Mouse (Mus musculus): Measurements from ENCODE around the gene Prim2. TPM values are rescaled to one million over a fixed set of nuclear protein-coding genes. Genes with fewer than 3 reads are reported as not detected.

Prim2 gene
- polyA plus RNA-seq, 1 experiment from 2014 or later: 33.9 TPM

DNA sequence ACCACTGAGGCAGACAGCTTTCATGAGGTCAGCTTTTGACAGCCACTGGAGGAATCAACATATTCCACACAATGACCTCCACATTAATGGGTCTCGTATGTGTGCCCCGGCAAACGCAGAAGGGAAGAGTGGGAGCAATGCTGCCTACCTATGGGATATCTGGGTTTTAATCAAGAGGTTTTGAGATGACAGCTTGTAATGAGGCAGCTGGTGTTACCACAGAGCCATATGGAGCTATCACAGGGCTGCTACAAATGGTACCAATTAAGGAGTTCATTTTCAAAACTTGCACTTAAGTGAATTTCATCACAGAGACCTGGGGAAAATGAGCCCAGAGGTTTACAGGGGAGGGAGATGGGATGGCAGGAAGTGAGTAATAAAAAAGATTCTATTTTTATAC, 209.3 kb downstream of the Prim2 start:
- Histone ChIP-seq H3K27me3 (no peaks in the 10 kb centered on the region), H3K4me1 (no peaks in the 10 kb centered on the region), H3K9ac (no peak overlapping the region), H3K4me2 (no peak overlapping the region), H3K9me3 (no peaks in the 10 kb centered on the region), H3K4me3 (no peak overlapping the region), H3K36me3 (0 out of 2 replicates have a peak, but pooled peaks cover 5% of the 10 kb centered on the region), H3K27ac (no peak overlapping the region)
- no peak for ATAC-seq (ENCODE audit: insufficient number of reproducible peaks, low FRiP score, low TSS enrichment, low read depth)
- WGBS: 57% methylated on average over 3 of the region's 3 CpGs

DNA sequence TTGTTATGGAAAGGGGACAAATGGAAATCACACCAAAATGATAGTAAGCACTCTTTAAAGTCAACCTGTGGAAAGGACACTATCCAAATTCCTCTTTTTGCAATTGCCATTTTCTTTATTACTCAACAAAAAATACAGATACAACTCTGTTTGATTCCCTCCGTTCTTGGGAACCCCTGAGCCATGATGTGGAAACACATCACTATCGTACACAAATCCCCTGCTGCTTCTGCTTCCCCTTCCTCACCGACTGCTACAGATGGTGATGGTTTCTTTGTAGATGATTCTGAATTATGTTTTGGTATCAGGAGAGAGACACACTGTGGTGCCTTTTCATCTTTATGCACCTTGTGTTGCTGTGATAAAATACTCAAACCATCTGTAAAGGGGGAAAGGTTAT, 210.6 kb downstream of the Prim2 start:
- Histone ChIP-seq H3K27ac (no peak overlapping the region), H3K4me2 (no peak overlapping the region), H3K27me3 (no peaks in the 10 kb centered on the region), H3K36me3 (0 out of 2 replicates have a peak, but pooled peaks cover 5% of the 10 kb centered on the region), H3K4me3 (no peak overlapping the region), H3K4me1 (no peaks in the 10 kb centered on the region), H3K9me3 (no peaks in the 10 kb centered on the region), H3K9ac (no peak overlapping the region)
- 85% methylated on average over 3 of the region's 3 CpGs for WGBS
- ATAC-seq (ENCODE audit: insufficient number of reproducible peaks, low FRiP score, low TSS enrichment, low read depth): no peak

- no peak for ATAC-seq (ENCODE audit: insufficient number of reproducible peaks, low FRiP score, low TSS enrichment, low read depth)
- Histone ChIP-seq H3K36me3 (no peaks in the 10 kb centered on the region), H3K9ac (no peak overlapping the region), H3K4me1 (no peaks in the 10 kb centered on the region), H3K27me3 (no peaks in the 10 kb centered on the region), H3K4me3 (no peak overlapping the region), H3K27ac (no peak overlapping the region), H3K9me3 (no peaks in the 10 kb centered on the region), H3K4me2 (no peak overlapping the region)
- 92% methylated on average over 6 of the region's 6 CpGs for whole genome bisulfite sequencing
These were observed 215.3 kb downstream of the Prim2 start for GRCm38 (mm10) chr1:33454251-33454650.

DNA sequence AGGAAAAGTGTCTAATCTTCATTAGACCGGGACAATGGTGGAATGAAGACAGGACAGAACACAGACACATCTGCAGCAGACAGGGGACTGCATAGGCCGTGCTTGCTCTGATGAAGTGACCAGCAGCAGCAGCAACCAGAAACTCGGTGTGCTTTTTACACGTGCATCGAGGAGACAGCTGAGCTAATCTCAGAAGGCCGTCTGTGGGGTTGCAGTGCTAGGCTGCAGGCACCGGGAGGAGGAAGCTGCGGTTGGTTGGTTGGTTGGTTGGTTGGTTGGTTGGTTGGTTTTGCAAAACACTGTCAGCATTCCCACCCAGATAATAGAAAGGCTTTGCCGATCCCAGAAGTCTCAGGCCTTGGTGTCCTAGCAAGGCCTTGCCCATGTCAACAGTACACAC, 216.3 kb downstream of the Prim2 start:
- ATAC-seq (ENCODE audit: insufficient number of reproducible peaks, low FRiP score, low TSS enrichment, low read depth): no peak

DNA sequence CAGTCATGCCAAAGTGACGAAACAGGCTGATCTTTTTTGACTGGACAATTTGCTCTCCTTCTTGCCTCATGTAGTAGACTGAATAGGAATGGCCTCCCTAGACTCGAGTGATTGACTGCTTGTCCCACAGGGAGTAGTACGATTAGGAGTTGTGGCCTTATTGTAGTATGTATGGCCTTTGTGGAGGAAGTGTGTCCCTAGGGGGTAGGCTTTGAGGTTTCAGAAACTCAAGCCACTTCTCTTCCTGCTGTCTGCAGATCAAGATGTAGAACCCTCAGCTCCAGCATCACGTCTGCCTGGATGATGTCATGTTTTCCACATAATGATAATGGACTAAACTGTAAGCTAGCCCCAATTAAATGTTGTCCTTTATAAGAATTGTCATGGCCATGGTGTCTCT, 222.4 kb downstream of the Prim2 start:
- Histone ChIP-seq H3K9ac (no peak overlapping the region), H3K27me3 (no peaks in the 10 kb centered on the region), H3K9me3 (no peaks in the 10 kb centered on the region), H3K4me2 (no peak overlapping the region), H3K36me3 (no peaks in the 10 kb centered on the region), H3K4me1 (no peaks in the 10 kb centered on the region), H3K4me3 (no peak overlapping the region), H3K27ac (no peak overlapping the region)
- ATAC-seq (ENCODE audit: insufficient number of reproducible peaks, low FRiP score, low TSS enrichment, low read depth): no peak
- WGBS: 73% methylated on average over 4 of the region's 4 CpGs

More for the DNA sequence above, 216.3 kb downstream of the Prim2 start:
- Histone ChIP-seq H3K4me2 (no peak overlapping the region), H3K4me1 (no peaks in the 10 kb centered on the region), H3K9me3 (no peaks in the 10 kb centered on the region), H3K27me3 (no peaks in the 10 kb centered on the region), H3K36me3 (no peaks in the 10 kb centered on the region), H3K27ac (no peak overlapping the region), H3K4me3 (no peak overlapping the region), H3K9ac (no peak overlapping the region)
- WGBS: 88% methylated on average over 9 of the region's 9 CpGs

DNA sequence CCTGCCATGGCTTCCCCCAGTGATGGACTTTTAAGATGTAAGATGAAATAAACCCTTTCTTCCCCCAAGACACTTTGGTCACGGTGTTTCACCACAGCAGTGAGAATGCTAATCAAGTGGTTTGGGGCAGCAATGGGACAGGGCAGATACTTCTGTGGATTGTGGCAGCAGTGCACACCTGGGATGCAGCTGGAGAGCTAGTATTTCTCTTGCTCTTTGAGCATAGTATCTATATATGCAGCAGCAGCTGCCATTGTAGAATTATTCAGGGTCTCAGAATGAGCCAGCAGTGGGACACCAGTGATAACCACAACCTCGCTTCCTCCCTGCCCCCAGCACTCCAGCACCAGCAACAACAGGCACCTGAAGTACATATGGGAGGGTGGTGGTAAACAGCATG, 233.4 kb downstream of the Prim2 start:
- H3K4me3 ChIP-seq: no peak overlapping the region
- no peak overlapping the region for H3K27ac ChIP-seq
- no peak overlapping the region for H3K4me2 ChIP-seq
- ATAC-seq (ENCODE audit: insufficient number of reproducible peaks, low FRiP score, low TSS enrichment, low read depth): no peak
- 93% methylated on average over 2 of the region's 2 CpGs for WGBS
- H3K27me3 ChIP-seq: no peaks in the 10 kb centered on the region
- H3K9ac ChIP-seq: no peak overlapping the region
- H3K9me3 ChIP-seq: no peaks in the 10 kb centered on the region
- no peaks in the 10 kb centered on the region for H3K36me3 ChIP-seq
- no peaks in the 10 kb centered on the region for H3K4me1 ChIP-seq

Other genes with a start within 250 kb of the Prim2 start
- 34.8 and 36.2 TPM in 2 replicates for gene Rab23, start 50.1 kb upstream of the Prim2 start, polyA plus RNA-seq (2015; fragmentation: Nextera tagmentation; extraction: Ambion mirVana)
- 51.4 and 68.0 TPM in 2 replicates for gene Bag2, start 88.0 kb upstream of the Prim2 start, polyA plus RNA-seq (2015; fragmentation: Nextera tagmentation; extraction: Ambion mirVana)
- gene Zfp451, start 144.8 kb upstream of the Prim2 start, polyA plus RNA-seq (2015; fragmentation: Nextera tagmentation; extraction: Ambion mirVana): 25.1 and 25.6 TPM in 2 replicates
- gene Bend6, start 238.0 kb upstream of the Prim2 start, polyA plus RNA-seq (2015; fragmentation: Nextera tagmentation; extraction: Ambion mirVana): 0.81 and 1.3 TPM in 2 replicates
- 23.7 and 24.4 TPM in 2 replicates for gene Dst, start 238.4 kb upstream of the Prim2 start, polyA plus RNA-seq (2015; fragmentation: Nextera tagmentation; extraction: Ambion mirVana)

All from limb, embryonic 15.5 days (tissue).